Mouse (Mus musculus): ENCODE results near the gene Hid1.
A peak's percentile ranks its signal among the peaks of the same experiment; 100 is the strongest.

Hid1 gene

GRCm38 (mm10) chr11:115336115-115336514 is 31.4 kb downstream of the Hid1 start:
- DNase-seq (ENCODE audit: low read depth): no peak

- DNase-seq (ENCODE audit: low read depth): no peak
These were observed 32.3 kb downstream of the Hid1 start for GRCm38 (mm10) chr11:115335223-115335622.

GRCm38 (mm10) chr11:115334531-115334930 is 33.0 kb downstream of the Hid1 start, which contains the start of gene Otop3:
Otop3 (plus strand) TSS chr11:115334731.
- DNase-seq (ENCODE audit: low read depth): no peak

- DNase-seq (ENCODE audit: low read depth): no peak
These were observed 38.2 kb downstream of the Hid1 start for GRCm38 (mm10) chr11:115329339-115329738.

GRCm38 (mm10) chr11:115326730-115327129 is 40.8 kb downstream of the Hid1 start:
- DNase-seq (ENCODE audit: low read depth): no peak

- DNase-seq (ENCODE audit: low read depth): no peak
These were observed 44.2 kb downstream of the Hid1 start for GRCm38 (mm10) chr11:115323354-115323753.

GRCm38 (mm10) chr11:115321906-115322693 is 45.5 kb downstream of the Hid1 start, which contains the start of gene Ush1g:
Ush1g (minus strand) TSS chr11:115322041.
- DNase-seq (ENCODE audit: low read depth): peak; percentile 39

- no peak for DNase-seq (ENCODE audit: low read depth)
These were observed 47.7 kb downstream of the Hid1 start for GRCm38 (mm10) chr11:115319704-115320383.

GRCm38 (mm10) chr11:115318245-115319027 is 49.1 kb downstream of the Hid1 start:
- no peak for DNase-seq (ENCODE audit: low read depth)

- no peak for DNase-seq (ENCODE audit: low read depth)
These were observed 50.4 kb downstream of the Hid1 start for GRCm38 (mm10) chr11:115317204-115317603.

GRCm38 (mm10) chr11:115314249-115314648 is 53.3 kb downstream of the Hid1 start:
- DNase-seq (ENCODE audit: low read depth): no peak

- DNase-seq (ENCODE audit: low read depth): no peak
These were observed 58.8 kb downstream of the Hid1 start for GRCm38 (mm10) chr11:115308781-115309180.

GRCm38 (mm10) chr11:115306863-115307262 is 60.7 kb downstream of the Hid1 start, which contains the start of gene Otop2:
Otop2 (plus strand) TSS chr11:115307163.
- DNase-seq (ENCODE audit: low read depth): no peak

- DNase-seq (ENCODE audit: low read depth): no peak
These were observed 64.4 kb downstream of the Hid1 start for GRCm38 (mm10) chr11:115303167-115303566.

GRCm38 (mm10) chr11:115301351-115301750 is 66.2 kb downstream of the Hid1 start:
- no peak for DNase-seq (ENCODE audit: low read depth)

- no peak for DNase-seq (ENCODE audit: low read depth)
These were observed 66.8 kb downstream of the Hid1 start for GRCm38 (mm10) chr11:115300745-115301144.

- no peak for DNase-seq (ENCODE audit: low read depth)
These were observed 69.4 kb downstream of the Hid1 start for GRCm38 (mm10) chr11:115298160-115298559.

Measured in c-Kit-positive CD71-negative TER-119-negative erythroid progenitor cells, embryonic 14.5 days (primary cell).